9 mouse cellular contexts compared by ENCODE assay signal in genomic region chr1:86488326-86488725, GRCm38 (mm10). TPM values are rescaled to one million over a fixed set of nuclear protein-coding genes. Genes with fewer than 3 reads are reported as not detected.
DNase-seq lines count a peak whose midpoint lies in the region; ATAC-seq and TF ChIP-seq lines count a peak whose summit lies in the region.
"Had no signal": no experiment of that assay in that cellular context is flagged by ENCODE, and none has a peak within 500 bp of the region (broad histone marks: within the 10 kb centered on the region; RNA-seq: fewer than 3 reads in every experiment).

No protein-coding gene starts in this region.

- H3K9me3 ChIP-seq in G1E (replicated peaks), result no peaks in the 10 kb centered on the region
- no peaks in the 10 kb centered on the region for H3K9me3 ChIP-seq in hindbrain, embryonic 10.5 days
- no peaks in the 10 kb centered on the region for H3K9me3 ChIP-seq in limb, embryonic 15.5 days

- TF ChIP-seq CTCF in heart, adult 2 months (IDR thresholded peaks at IDR 0.05), result no peak
- no peak for TF ChIP-seq CTCF in G1E (IDR thresholded peaks at IDR 0.05; ENCODE audit: low read depth, low read length)

- intact Hi-C loops in heart, adult 2 months (cut with DNase I), result no loop called here

- H3K79me2 ChIP-seq in heart, adult 2 months (replicated peaks; ENCODE audit: control insufficient read depth, insufficient read depth, low read length), result no peaks in the 10 kb centered on the region

- no peak for TF ChIP-seq EP300 in heart, adult 2 months (IDR thresholded peaks at IDR 0.05; ENCODE audit: insufficient read depth, low read depth, low read length)

- H3K4me3 ChIP-seq in heart, adult 2 months, result peak overlapping the region; percentile 84
- H3K4me3 ChIP-seq in G1E (ENCODE audit: low read depth, low read length), result peak overlapping the region; percentile 79
- H3K4me3 ChIP-seq in hindbrain, embryonic 10.5 days, result peak overlapping the region; percentile 71
- peak overlapping the region; percentile 69 for H3K4me3 ChIP-seq in limb, embryonic 15.5 days

- TF ChIP-seq POLR2A in heart, adult 2 months (IDR thresholded peaks at IDR 0.05; ENCODE audit: insufficient read depth, low read depth, low read length), result no peak

- H3K4me1 ChIP-seq in heart, adult 2 months (ENCODE audit: control insufficient read depth, insufficient read depth, low read length), result peaks cover 18% of the 10 kb centered on the region
- H3K4me1 ChIP-seq in G1E (ENCODE audit: insufficient read depth, low read depth, low read length), result peaks cover 49% of the 10 kb centered on the region
- peaks cover 31% of the 10 kb centered on the region for H3K4me1 ChIP-seq in hindbrain, embryonic 10.5 days (replicated peaks)
- peaks cover 31% of the 10 kb centered on the region for H3K4me1 ChIP-seq in limb, embryonic 15.5 days

- H3K27me3 ChIP-seq in heart, adult 2 months (ENCODE audit: control insufficient read depth, insufficient read depth, low read length), result no peaks in the 10 kb centered on the region
- H3K27me3 ChIP-seq in G1E (ENCODE audit: insufficient read depth, low read length), result no peaks in the 10 kb centered on the region
- no peaks in the 10 kb centered on the region for H3K27me3 ChIP-seq in hindbrain, embryonic 10.5 days (ENCODE audit: insufficient read depth, poor library complexity, severe bottlenecking)
- no peaks in the 10 kb centered on the region for H3K27me3 ChIP-seq in limb, embryonic 15.5 days
- H3K27me3 ChIP-seq: Patski had no signal

- peak overlapping the region; percentile 92 for H3K9ac ChIP-seq in heart, adult 2 months (ENCODE audit: low read depth, low read length)
- peak overlapping the region; percentile 91; the same call in 1 of the 2 replicates for H3K9ac ChIP-seq in limb, embryonic 15.5 days

- H3K4me2 ChIP-seq in limb, embryonic 15.5 days, result peak overlapping the region; percentile 55

- no peak for DNase-seq in heart, adult 2 months
- no peak for DNase-seq in heart, postnatal 4 days
- DNase-seq in G1E (ENCODE audit: low spot score), result no peak
- no peak for DNase-seq in hindbrain, embryonic 10.5 days (ENCODE audit: low spot score)
- DNase-seq in thymus, postnatal 4 days, result peak; percentile 55
- DNase-seq in layer of hippocampus, postnatal 14 days (ENCODE audit: low spot score in 2 of 2), result no peak
- DNase-seq in urinary bladder, postnatal 10 days (ENCODE audit: low spot score), result no peak

- WGBS in heart, adult 2 months, result 55% methylated on average over 7 of the region's 7 CpGs
- 61% methylated on average over 7 of the region's 7 CpGs for WGBS in hindbrain, embryonic 10.5 days
- 60% methylated on average over 7 of the region's 7 CpGs for WGBS in limb, embryonic 15.5 days

- no peak for ATAC-seq in G1E (ENCODE audit: extremely low read depth, insufficient number of reproducible peaks, low FRiP score, poor library complexity, severe bottlenecking)
- ATAC-seq in limb, embryonic 15.5 days (ENCODE audit: insufficient number of reproducible peaks, low FRiP score, low TSS enrichment, low read depth), result no peak

- peak overlapping the region; percentile 100 for H3K27ac ChIP-seq in heart, adult 2 months
- H3K27ac ChIP-seq in hindbrain, embryonic 10.5 days, result peak overlapping the region; percentile 99
- peak overlapping the region; percentile 99 for H3K27ac ChIP-seq in limb, embryonic 15.5 days

- peaks cover 5% of the 10 kb centered on the region; the same call in 1 of the 2 replicates for H3K36me3 ChIP-seq in heart, adult 2 months (ENCODE audit: control insufficient read depth, insufficient read depth, low read length)
- peaks cover 9% of the 10 kb centered on the region for H3K36me3 ChIP-seq in G1E (replicated peaks)
- H3K36me3 ChIP-seq in hindbrain, embryonic 10.5 days, result no peaks in the 10 kb centered on the region
- no peaks in the 10 kb centered on the region for H3K36me3 ChIP-seq in limb, embryonic 15.5 days

RNA-seq across cellular contexts. Expression of gene Ptma, which starts 38.2 kb away (rescaled TPM):
- 100 to 1,000 TPM; 200 to 227 TPM for total RNA-seq in heart, adult 2 months (2021)
- 169 and 177 TPM in 2 replicates for polyA plus RNA-seq in heart, adult 2 months (2012; rRNA removed)
- total RNA-seq in heart, postnatal 4 days (2021), result 100 to 1,000 TPM; 724 to 726 TPM
- total RNA-seq in G1E (2014; fragmentation: Nextera tagmentation), result 2,671 and 3,097 TPM in 2 replicates
- 4,796 and 5,087 TPM in 2 replicates for total RNA-seq in G1E (2017)
- polyA plus RNA-seq in G1E (2012), result 14,052 and 14,774 TPM in 2 replicates
- polyA plus RNA-seq in hindbrain, embryonic 10.5 days (2016; fragmentation: Nextera tagmentation; extraction: Ambion mirVana), result 2,611 and 3,050 TPM in 2 replicates
- 1,783 and 2,088 TPM in 2 replicates for polyA plus RNA-seq in limb, embryonic 15.5 days (2015; fragmentation: Nextera tagmentation; extraction: Ambion mirVana)
- total RNA-seq in layer of hippocampus, postnatal 14 days (2021), result 100 to 1,000 TPM; 453 to 549 TPM
